Mouse (Mus musculus) olfactory bulb, adult 2 months (tissue): ENCODE results near the gene Enpep. TPM values are rescaled to one million over a fixed set of nuclear protein-coding genes. Genes with fewer than 3 reads are reported as not detected.

Experiments used
- H3K27ac ChIP-seq: fragments of 200-500 bp; 2 replicates; pipeline ENCODE4 v1.5.1; 2012; ENCODE audit warnings: low read depth, low read length; ENCODE audit not compliant: insufficient read depth
- H3K4me1 ChIP-seq: fragments of 200-500 bp; 2 replicates; pipeline ENCODE4 v1.6.1; 2012; ENCODE audit warnings: low read length; ENCODE audit not compliant: control insufficient read depth, insufficient read depth
- H3K4me3 ChIP-seq: fragments of 200-500 bp; 2 replicates; pipeline ENCODE4 v1.5.1; 2012; ENCODE audit warnings: mild to moderate bottlenecking, low read depth, low read length, moderate library complexity; ENCODE audit not compliant: insufficient read depth
- CTCF ChIP-seq: fragments of 200-500 bp; IDR thresholded peaks from 2 replicates; pipeline ENCODE4 v1.5.1; 2012; ENCODE audit warnings: low read depth, mild to moderate bottlenecking, low read length, moderate library complexity; ENCODE audit not compliant: insufficient read depth
- POLR2A ChIP-seq: fragments of 200-500 bp; IDR thresholded peaks from 2 replicates; pipeline ENCODE4 v1.6.1; 2012; ENCODE audit warnings: mild to moderate bottlenecking, low read depth, low read length, moderate library complexity; ENCODE audit not compliant: insufficient read depth
- WGBS: fragments of 180-500 bp; shearing (Covaris S2); methylation state at CpG from one replicate; pipeline ENCODE4 v1.1.7; 2018; 5-methylcytosine and 5-hydroxymethylcytosine counted together
- polyA plus RNA-seq: library from polyadenylated mRNA; stranded (reverse); fragments of >200 nt; gene quantifications from 2 replicates; pipeline ENCODE4 v1.2.4, GENCODE M21; 2012; ENCODE audit warnings: low replicate concordance; ENCODE audit not compliant: missing spikeins, insufficient read depth, insufficient read length

Gene Enpep
- polyA plus RNA-seq, 1 experiment: not detected

GRCm38 (mm10) chr3:129270044-129270443 is 62.5 kb downstream of the Enpep start:
- no peak overlapping the region for H3K4me3 ChIP-seq
- H3K27ac ChIP-seq: no peak overlapping the region
- 37% methylated on average over 13 of the region's 13 CpGs for WGBS
- no peak for TF ChIP-seq POLR2A
- no peak for TF ChIP-seq CTCF
- H3K4me1 ChIP-seq: peaks cover 2% of the 10 kb centered on the region; the same call in 1 of the 2 replicates

GRCm38 (mm10) chr3:129268886-129269683 is 63.4 kb downstream of the Enpep start:
- 98% methylated on average over 12 of the region's 12 CpGs for WGBS
- Histone ChIP-seq H3K27ac (no peak overlapping the region), H3K4me1 (peaks cover 2% of the 10 kb centered on the region; the same call in 1 of the 2 replicates), H3K4me3 (no peak overlapping the region)
- TF ChIP-seq CTCF (no peak), POLR2A (no peak)

DNA sequence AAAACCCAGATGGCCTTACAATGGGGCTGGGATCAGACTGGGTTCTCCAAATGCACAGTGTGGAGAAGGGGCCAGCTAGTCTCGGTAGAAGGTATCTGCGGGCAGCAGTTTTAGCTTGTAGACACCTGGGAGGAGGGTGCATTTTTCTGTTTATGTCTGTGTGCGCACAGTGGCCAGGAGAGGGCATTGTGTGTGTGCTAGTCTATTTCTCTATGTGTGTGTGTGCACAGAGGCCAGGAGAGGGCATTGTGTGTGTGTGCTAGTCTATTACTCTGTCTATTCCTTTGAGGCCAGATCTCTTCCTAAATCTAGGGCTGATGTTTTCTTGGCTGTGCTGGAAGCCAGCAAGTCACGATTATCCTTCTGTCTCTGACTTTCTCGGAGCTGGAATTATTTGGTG is 74.0 kb downstream of the Enpep start:
- H3K4me1 ChIP-seq: no peaks in the 10 kb centered on the region
- TF ChIP-seq CTCF (no peak), POLR2A (no peak)
- no peak overlapping the region for H3K27ac ChIP-seq
- H3K4me3 ChIP-seq: no peak overlapping the region
- WGBS: 77% methylated on average over 5 of the region's 5 CpGs

DNA sequence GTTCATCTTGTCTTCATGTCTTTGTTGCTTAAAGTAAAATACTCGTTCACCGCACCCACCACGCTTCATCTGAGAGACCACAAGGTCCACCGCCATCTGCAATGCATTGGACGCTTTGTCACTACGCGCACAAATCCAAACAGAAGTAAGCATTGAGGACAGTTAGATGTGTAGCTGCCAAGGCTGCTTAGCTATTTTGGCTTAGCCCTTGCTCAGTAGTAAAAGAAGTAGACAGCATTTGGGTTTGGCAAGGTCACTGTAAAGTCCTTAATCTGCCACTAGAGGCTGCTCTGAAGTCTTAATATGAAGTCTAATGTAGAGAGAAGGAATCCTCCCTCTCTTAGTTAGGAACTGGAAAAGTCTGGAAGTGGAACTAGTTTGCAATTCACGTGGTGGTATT is 75.8 kb downstream of the Enpep start:
- H3K27ac ChIP-seq: no peak overlapping the region
- TF ChIP-seq POLR2A (no peak), CTCF (no peak)
- WGBS: 63% methylated on average over 8 of the region's 8 CpGs
- no peak overlapping the region for H3K4me3 ChIP-seq
- H3K4me1 ChIP-seq: no peaks in the 10 kb centered on the region

GRCm38 (mm10) chr3:129256283-129256682 is 76.2 kb downstream of the Enpep start:
- Histone ChIP-seq H3K4me1 (no peaks in the 10 kb centered on the region), H3K27ac (no peak overlapping the region), H3K4me3 (no peak overlapping the region)
- WGBS: 64% methylated on average over 19 of the region's 19 CpGs
- TF ChIP-seq POLR2A (no peak), CTCF (no peak)

GRCm38 (mm10) chr3:129254246-129254645 is 78.3 kb downstream of the Enpep start:
- no peak for TF ChIP-seq POLR2A
- no peak for TF ChIP-seq CTCF
- Histone ChIP-seq H3K4me1 (no peaks in the 10 kb centered on the region), H3K4me3 (no peak overlapping the region), H3K27ac (no peak overlapping the region)
- 61% methylated on average over 10 of the region's 10 CpGs for WGBS

GRCm38 (mm10) chr3:129250997-129251396 is 81.5 kb downstream of the Enpep start:
- no peak overlapping the region for H3K4me3 ChIP-seq
- TF ChIP-seq CTCF: no peak
- TF ChIP-seq POLR2A: no peak
- no peaks in the 10 kb centered on the region for H3K4me1 ChIP-seq
- 85% methylated on average over 9 of the region's 9 CpGs for WGBS
- no peak overlapping the region for H3K27ac ChIP-seq

DNA sequence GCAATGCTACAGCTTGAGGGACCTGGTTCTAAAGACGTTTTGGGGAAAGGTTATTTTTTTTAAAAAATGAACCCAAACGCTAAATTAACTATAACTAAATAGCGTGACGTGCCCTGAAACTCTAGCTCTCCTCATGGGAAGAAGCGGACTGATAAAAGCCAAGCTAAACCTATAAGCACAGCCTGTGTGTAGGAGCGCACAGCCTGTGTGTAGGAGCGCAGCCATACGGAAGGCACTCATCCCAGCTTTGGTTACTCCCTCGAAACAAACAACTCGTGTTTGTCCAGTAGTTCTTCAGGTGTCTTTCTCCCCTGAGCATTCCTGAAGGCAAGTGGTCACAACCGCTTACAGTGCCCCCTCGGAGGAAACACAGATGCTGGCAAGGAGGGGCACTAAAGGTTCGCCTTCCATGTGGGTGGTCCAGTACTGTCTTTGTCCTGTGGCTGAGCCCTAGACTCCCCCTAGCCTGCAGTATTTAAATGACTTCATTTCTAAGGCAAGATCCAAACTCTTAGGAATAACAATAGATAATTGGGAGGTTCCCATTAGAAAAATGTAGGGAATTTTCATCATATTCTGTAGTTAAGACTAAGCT is 93.8 kb downstream of the Enpep start:
- WGBS: 38% methylated on average over 13 of the region's 13 CpGs
- no peak overlapping the region for H3K4me3 ChIP-seq
- H3K27ac ChIP-seq: no peak overlapping the region
- no peaks in the 10 kb centered on the region for H3K4me1 ChIP-seq
- TF ChIP-seq POLR2A: no peak
- no peak for TF ChIP-seq CTCF

- WGBS: 82% methylated on average over 1 of the region's 1 CpGs
- no peak overlapping the region for H3K27ac ChIP-seq
- no peak overlapping the region for H3K4me3 ChIP-seq
- TF ChIP-seq POLR2A: no peak
- no peaks in the 10 kb centered on the region for H3K4me1 ChIP-seq
These were observed 94.5 kb downstream of the Enpep start for GRCm38 (mm10) chr3:129238010-129238409.
